Mouse (Mus musculus): ENCODE data around the gene E2f6. TPM values are rescaled to one million over a fixed set of nuclear protein-coding genes. Genes with fewer than 3 reads are reported as not detected.

Gene E2f6
- polyA plus RNA-seq, 1 experiment from 2014 or later, result 75.6 TPM

DNA sequence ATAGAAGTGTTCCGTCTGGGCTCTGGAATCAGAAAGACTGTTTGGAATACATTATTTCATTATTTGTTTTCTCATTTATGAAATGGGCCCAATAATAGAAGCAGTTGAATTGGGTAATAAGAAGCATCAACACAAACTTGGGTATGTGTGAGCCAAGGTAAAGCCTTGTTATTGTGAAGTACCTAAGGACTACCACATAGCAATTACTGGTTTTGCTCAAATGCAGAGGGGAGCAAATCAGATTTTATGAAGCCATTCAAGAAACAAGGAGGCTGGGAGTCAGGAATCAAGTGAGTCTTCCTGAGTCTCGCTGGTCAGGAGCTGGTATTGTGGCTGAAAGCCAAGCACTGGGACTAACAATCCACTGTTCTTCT lies 45.5 kb downstream of the E2f6 start:
- ATAC-seq (ENCODE audit: low FRiP score), result peak; percentile 49
- Histone ChIP-seq H3K9ac (no peak overlapping the region), H3K4me2 (replicated peaks) (no peak overlapping the region), H3K27me3 (no peaks in the 10 kb centered on the region), H3K9me3 (replicated peaks) (no peaks in the 10 kb centered on the region), H3K36me3 (no peaks in the 10 kb centered on the region), H3K4me1 (peaks cover 11% of the 10 kb centered on the region), H3K4me3 (no peak overlapping the region), H3K27ac (peak overlapping the region; percentile 80)
- 43% methylated on average over 2 of the region's 2 CpGs for WGBS

DNA sequence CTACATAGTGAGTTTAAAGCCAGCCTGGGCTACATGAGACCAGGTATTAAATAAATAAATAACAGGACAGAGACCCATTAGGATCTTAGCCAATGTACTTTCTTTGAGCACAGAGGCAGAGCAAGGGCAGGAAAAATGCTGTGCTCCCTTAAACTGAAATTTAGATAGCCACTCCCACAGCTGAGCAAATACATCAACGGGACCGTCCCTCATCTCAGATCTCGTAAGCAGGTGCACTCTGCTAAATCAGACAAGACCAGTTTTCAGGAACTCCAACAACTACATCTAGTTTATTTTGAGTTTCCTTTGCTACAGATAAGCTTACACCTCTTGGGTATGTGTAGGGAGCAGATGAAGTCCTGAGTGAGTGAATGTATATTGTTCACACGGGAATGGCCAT lies 47.3 kb downstream of the E2f6 start:
- no peak for ATAC-seq (ENCODE audit: low FRiP score)
- Histone ChIP-seq H3K4me3 (no peak overlapping the region), H3K27ac (no peak overlapping the region), H3K4me2 (replicated peaks) (no peak overlapping the region), H3K4me1 (peaks cover 11% of the 10 kb centered on the region), H3K36me3 (no peaks in the 10 kb centered on the region), H3K9ac (no peak overlapping the region), H3K27me3 (no peaks in the 10 kb centered on the region), H3K9me3 (replicated peaks) (no peaks in the 10 kb centered on the region)
- 84% methylated on average over 4 of the region's 4 CpGs for WGBS

DNA sequence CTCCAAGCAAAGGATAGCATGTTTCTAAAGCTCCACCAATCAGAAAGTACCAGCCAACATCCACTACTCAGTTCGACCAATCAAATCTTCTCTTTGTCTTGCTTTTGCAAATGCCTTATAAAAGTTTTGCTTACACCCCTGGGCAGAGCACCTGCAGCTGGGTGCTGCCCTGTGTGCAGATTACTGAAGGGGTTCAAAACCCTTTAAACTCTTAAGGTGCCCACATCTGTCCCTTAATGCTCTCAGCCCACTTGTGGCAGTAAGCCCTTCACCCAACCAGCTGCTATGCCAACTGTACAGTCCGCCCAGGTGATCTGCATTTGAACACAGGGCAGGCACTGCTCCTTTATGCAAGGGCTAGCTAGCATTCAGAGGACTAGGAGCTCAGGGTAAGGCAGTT lies 49.0 kb downstream of the E2f6 start:
- Histone ChIP-seq H3K27me3 (no peaks in the 10 kb centered on the region), H3K4me1 (peaks cover 11% of the 10 kb centered on the region), H3K9me3 (replicated peaks) (no peaks in the 10 kb centered on the region), H3K9ac (no peak overlapping the region), H3K4me2 (replicated peaks) (no peak overlapping the region), H3K4me3 (no peak overlapping the region), H3K36me3 (no peaks in the 10 kb centered on the region), H3K27ac (no peak overlapping the region)
- no peak for ATAC-seq (ENCODE audit: low FRiP score)
- 86% methylated on average over 2 of the region's 2 CpGs for WGBS

DNA sequence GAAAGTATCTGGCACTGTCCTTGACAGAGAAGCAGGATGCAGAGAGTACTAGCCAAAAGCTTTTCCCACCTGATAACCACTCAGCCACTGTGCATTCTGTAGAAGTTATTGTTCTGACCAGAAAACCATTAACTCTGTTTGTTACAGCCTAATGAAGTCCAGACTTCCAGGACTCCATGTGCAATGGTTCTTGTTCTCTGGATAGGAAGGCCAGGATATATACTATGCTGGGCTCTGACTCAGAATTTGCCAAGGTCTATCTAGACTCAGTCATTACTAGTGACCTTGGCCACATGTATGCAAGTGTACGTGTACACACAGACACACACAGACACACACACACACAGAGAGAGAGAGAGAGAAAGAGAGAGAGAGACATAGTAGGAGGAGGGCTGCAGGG lies 49.8 kb downstream of the E2f6 start:
- H3K36me3 ChIP-seq, result no peaks in the 10 kb centered on the region
- ATAC-seq (ENCODE audit: low FRiP score), result no peak
- no peak overlapping the region for H3K9ac ChIP-seq
- no peak overlapping the region for H3K4me2 ChIP-seq (replicated peaks)
- peaks cover 11% of the 10 kb centered on the region for H3K4me1 ChIP-seq
- 85% methylated on average over 1 of the region's 1 CpGs for WGBS
- H3K4me3 ChIP-seq, result no peak overlapping the region
- H3K9me3 ChIP-seq (replicated peaks), result no peaks in the 10 kb centered on the region
- H3K27ac ChIP-seq, result no peak overlapping the region
- H3K27me3 ChIP-seq, result no peaks in the 10 kb centered on the region

DNA sequence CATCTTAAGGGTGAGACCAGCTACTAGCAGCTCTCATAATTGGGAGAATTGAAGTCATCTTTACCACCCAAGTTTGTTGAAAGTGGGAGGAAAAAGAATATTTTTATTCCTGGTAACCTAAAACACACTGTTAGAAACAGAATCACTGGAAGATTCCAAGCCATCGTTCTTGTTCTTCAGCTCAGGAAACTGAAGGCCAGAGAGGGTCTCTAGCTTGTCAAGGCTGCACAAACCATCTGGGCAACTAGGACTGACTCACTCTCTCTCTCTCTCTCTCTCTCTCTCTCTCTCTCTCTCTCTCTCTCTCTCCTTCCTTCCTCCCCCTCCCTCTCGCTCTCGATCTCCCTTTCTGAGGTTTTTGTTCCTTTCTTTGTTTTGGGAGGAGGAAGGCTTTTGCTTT lies 50.2 kb downstream of the E2f6 start:
- peaks cover 7% of the 10 kb centered on the region for H3K4me1 ChIP-seq
- no peaks in the 10 kb centered on the region for H3K27me3 ChIP-seq
- no peak overlapping the region for H3K9ac ChIP-seq
- H3K36me3 ChIP-seq, result no peaks in the 10 kb centered on the region
- 75% methylated on average over 3 of the region's 3 CpGs for WGBS
- H3K9me3 ChIP-seq (replicated peaks), result no peaks in the 10 kb centered on the region
- ATAC-seq (ENCODE audit: low FRiP score), result no peak
- H3K4me3 ChIP-seq, result no peak overlapping the region
- no peak overlapping the region for H3K4me2 ChIP-seq (replicated peaks)
- no peak overlapping the region for H3K27ac ChIP-seq

DNA sequence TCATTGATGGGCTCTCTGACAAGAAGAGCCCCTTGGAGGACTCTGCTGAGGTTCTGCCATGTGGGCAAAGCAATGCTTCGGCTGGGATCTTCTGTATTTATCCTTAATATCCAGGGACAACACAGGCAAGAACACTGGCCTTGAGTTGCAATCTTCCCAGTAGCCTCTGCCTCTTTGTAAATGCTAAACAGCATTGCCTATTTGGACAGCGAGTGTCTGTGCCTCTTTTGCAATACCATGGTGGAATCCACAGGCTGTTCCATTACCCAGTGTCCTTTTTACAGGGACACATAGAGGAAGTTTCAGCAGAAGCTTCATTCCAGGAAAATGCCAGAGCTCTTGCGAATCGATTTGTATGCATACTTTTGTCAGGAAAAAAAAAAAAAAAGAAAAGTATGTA lies 53.7 kb downstream of the E2f6 start:
- no peak for ATAC-seq (ENCODE audit: low FRiP score)
- peaks cover 8% of the 10 kb centered on the region for H3K4me1 ChIP-seq
- no peak overlapping the region for H3K9ac ChIP-seq
- H3K4me2 ChIP-seq (replicated peaks), result no peak overlapping the region
- H3K27me3 ChIP-seq, result no peaks in the 10 kb centered on the region
- H3K9me3 ChIP-seq (replicated peaks), result no peaks in the 10 kb centered on the region
- WGBS, result 83% methylated on average over 4 of the region's 4 CpGs
- H3K27ac ChIP-seq, result no peak overlapping the region
- no peaks in the 10 kb centered on the region for H3K36me3 ChIP-seq
- no peak overlapping the region for H3K4me3 ChIP-seq

DNA sequence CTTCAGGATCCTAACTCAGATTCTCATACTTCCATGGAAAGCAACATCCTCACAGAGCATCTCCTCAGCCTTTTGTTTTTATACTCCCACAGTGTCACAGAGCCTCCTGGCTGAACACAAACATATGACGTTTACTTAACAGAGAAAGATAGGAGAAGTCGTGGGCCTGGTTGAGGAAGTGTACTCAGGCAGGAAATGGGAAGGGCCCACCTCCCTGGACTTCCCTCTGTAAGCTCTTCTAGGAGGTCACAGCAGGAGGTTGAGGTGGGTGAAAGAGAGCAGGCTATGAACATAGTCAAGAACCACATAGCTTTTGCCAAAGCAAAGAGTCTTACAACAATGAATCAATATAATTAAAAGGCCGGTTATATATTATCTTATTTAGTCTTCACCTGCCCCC lies 55.1 kb downstream of the E2f6 start:
- Histone ChIP-seq H3K4me3 (no peak overlapping the region), H3K9me3 (replicated peaks) (no peaks in the 10 kb centered on the region), H3K4me1 (peaks cover 17% of the 10 kb centered on the region), H3K36me3 (no peaks in the 10 kb centered on the region), H3K9ac (no peak overlapping the region), H3K27me3 (no peaks in the 10 kb centered on the region), H3K4me2 (replicated peaks) (no peak overlapping the region), H3K27ac (no peak overlapping the region)
- WGBS, result 67% methylated on average over 3 of the region's 3 CpGs
- no peak for ATAC-seq (ENCODE audit: low FRiP score)

DNA sequence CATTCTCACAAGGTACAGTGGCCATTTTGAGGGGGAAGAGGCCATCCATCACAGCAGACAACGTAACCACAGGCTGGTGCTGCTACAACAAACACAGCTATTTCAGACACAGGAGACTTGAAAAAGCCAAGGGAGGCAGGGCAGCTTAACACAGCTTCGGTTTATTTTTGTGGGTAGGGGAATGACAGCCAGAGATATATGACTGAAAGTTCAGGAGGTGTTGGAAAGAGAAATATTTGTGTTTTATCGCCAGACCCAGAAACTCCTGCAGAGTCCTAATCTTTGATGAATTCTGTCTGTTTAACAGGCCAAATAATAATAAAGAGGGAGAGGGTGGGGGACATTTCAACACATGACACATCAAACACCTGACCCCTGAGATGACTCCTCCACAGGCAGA lies 55.7 kb downstream of the E2f6 start:
- H3K4me1 ChIP-seq, result peaks cover 17% of the 10 kb centered on the region
- ATAC-seq (ENCODE audit: low FRiP score), result no peak

DNA sequence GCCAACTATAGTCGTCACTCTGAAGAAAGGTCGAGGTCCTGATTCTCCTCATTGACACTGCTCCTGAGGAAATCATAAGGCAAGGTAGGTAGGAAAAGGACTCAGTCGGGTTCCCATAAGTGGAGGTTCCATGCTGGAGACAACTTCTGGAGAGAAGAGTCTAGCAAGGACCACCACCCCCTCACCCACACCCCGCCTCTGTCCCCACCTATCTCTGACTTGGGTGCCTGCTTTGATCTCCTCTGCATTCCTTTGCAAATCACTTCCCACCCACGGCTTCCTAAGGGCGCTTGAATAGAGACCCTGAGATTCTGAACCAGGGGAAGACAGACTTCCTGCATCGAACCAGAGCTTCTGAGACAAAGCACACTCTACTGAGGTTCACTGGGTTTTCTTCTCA lies 56.5 kb downstream of the E2f6 start:
- H3K27me3 ChIP-seq, result no peaks in the 10 kb centered on the region
- 0 out of 2 replicates have a peak, but pooled peaks cover 4% of the 10 kb centered on the region for H3K9me3 ChIP-seq (replicated peaks)
- H3K4me3 ChIP-seq, result no peak overlapping the region
- WGBS, result 52% methylated on average over 7 of the region's 7 CpGs
- ATAC-seq (ENCODE audit: low FRiP score), result no peak
- no peak overlapping the region for H3K9ac ChIP-seq
- H3K27ac ChIP-seq, result no peak overlapping the region
- no peak overlapping the region for H3K4me2 ChIP-seq (replicated peaks)
- no peaks in the 10 kb centered on the region for H3K36me3 ChIP-seq
- peaks cover 17% of the 10 kb centered on the region for H3K4me1 ChIP-seq

More for the DNA sequence above, 55.7 kb downstream of the E2f6 start:
- Histone ChIP-seq H3K4me3 (no peak overlapping the region), H3K9me3 (replicated peaks) (0 out of 2 replicates have a peak, but pooled peaks cover 4% of the 10 kb centered on the region), H3K9ac (no peak overlapping the region), H3K4me2 (replicated peaks) (no peak overlapping the region), H3K36me3 (no peaks in the 10 kb centered on the region), H3K27ac (no peak overlapping the region), H3K27me3 (no peaks in the 10 kb centered on the region)
- WGBS, result 48% methylated on average over 3 of the region's 3 CpGs

DNA sequence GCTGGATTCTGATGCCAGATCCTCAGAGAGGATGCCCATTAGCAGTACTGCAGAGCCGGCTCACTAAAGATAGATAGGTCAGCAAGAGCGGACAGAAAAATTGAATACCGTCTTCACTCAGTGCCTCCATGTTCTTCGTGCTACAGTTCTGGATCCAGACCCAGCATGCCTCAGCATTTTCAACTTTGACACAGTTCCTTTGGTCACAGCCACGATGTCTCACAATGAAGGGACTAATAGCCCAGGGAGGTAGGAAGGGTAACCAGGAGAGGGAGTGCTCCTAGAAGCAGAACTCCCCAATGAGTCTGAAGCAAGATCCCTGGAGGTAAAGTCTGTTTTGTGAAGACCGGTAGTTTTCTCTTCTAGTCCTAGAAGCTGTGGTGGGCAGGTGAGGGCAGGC lies 57.9 kb downstream of the E2f6 start:
- peaks cover 17% of the 10 kb centered on the region for H3K4me1 ChIP-seq
- H3K36me3 ChIP-seq, result no peaks in the 10 kb centered on the region
- no peaks in the 10 kb centered on the region for H3K27me3 ChIP-seq
- no peak overlapping the region for H3K4me2 ChIP-seq (replicated peaks)
- no peak for ATAC-seq (ENCODE audit: low FRiP score)
- H3K9ac ChIP-seq, result no peak overlapping the region
- H3K27ac ChIP-seq, result no peak overlapping the region
- H3K4me3 ChIP-seq, result no peak overlapping the region
- H3K9me3 ChIP-seq (replicated peaks), result 0 out of 2 replicates have a peak, but pooled peaks cover 4% of the 10 kb centered on the region
- WGBS, result 83% methylated on average over 6 of the region's 6 CpGs

DNA sequence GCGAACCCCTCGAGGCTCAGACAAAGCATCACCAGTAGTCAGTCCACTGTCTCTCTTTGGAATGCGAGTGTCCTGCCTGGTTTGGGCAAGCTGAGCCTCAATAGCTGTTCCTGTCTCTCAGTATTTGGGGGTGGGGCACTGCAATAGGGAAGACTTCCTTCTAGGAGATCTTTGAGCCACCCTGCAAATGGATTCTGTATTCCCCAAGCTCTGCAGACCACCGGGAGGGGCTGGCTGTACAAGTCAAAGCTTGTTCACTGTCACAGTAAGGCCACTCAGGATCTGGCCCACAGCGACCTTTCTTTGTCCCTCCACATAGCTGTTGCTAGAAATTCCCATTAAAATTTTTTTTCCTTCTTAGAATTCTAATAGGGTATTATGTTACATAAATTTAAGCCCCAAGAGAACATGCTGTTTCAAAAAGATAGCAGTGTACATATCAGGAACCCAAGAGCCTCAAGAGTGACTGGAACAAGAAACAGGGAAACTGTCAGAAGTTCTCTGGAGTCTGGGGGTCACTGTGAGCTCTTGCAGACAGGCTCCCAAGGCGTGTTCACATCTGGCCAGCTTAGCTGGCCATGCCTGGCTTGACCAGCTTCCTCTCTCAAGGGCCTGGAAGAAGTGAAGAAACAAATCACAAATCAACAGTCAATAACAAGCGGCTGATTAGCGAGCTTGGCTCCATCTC lies 58.5 kb downstream of the E2f6 start:
- H3K27me3 ChIP-seq, result no peaks in the 10 kb centered on the region
- WGBS, result 62% methylated on average over 8 of the region's 8 CpGs
- H3K4me1 ChIP-seq, result peaks cover 17% of the 10 kb centered on the region
- no peak overlapping the region for H3K4me3 ChIP-seq
- H3K4me2 ChIP-seq (replicated peaks), result no peak overlapping the region
- no peak for ATAC-seq (ENCODE audit: low FRiP score)
- H3K9me3 ChIP-seq (replicated peaks), result 0 out of 2 replicates have a peak, but pooled peaks cover 4% of the 10 kb centered on the region
- H3K36me3 ChIP-seq, result no peaks in the 10 kb centered on the region
- H3K9ac ChIP-seq, result no peak overlapping the region
- H3K27ac ChIP-seq, result peak overlapping the region; percentile 64; the same call in 1 of the 2 replicates

DNA sequence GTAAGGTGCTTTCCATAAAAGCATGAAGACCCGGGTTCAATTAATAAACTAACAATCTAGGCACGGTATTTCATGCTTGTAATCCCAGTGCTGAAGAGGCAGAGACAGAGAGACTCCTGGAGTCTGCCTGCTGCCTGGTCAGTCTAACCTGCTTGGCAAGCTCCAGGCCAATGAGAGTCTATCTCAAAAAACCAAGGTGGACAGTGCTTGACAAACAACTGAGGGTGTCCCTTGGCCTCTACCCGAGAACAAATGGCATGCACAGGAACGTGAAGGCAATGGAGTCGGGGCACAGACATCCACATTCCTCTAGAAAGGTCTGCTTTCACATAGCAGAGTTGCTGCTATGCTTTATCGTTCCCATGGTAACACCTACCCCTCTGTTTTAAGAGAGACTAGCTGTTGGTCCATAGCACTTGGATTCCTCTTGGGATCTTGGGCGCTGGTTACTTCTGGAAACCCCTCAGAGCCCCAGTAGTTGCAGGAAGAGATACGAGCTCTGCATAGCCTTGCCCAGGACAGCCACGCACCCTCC lies 59.2 kb downstream of the E2f6 start:
- Histone ChIP-seq H3K27me3 (no peaks in the 10 kb centered on the region), H3K36me3 (no peaks in the 10 kb centered on the region), H3K4me2 (replicated peaks) (no peak overlapping the region), H3K27ac (peak overlapping the region; percentile 64; the same call in 1 of the 2 replicates), H3K4me1 (peaks cover 17% of the 10 kb centered on the region), H3K4me3 (no peak overlapping the region), H3K9me3 (replicated peaks) (0 out of 2 replicates have a peak, but pooled peaks cover 4% of the 10 kb centered on the region), H3K9ac (no peak overlapping the region)
- WGBS, result 46% methylated on average over 9 of the region's 9 CpGs
- no peak for ATAC-seq (ENCODE audit: low FRiP score)
